Mouse (Mus musculus): ENCODE measurements at regions not wholly inside any gene's neighbourhood (a gene's known extent, or its start where the extent isn't known, plus 50 kb on each side); places are given as distances from the start of the nearest gene placed in this dataset.

DNA sequence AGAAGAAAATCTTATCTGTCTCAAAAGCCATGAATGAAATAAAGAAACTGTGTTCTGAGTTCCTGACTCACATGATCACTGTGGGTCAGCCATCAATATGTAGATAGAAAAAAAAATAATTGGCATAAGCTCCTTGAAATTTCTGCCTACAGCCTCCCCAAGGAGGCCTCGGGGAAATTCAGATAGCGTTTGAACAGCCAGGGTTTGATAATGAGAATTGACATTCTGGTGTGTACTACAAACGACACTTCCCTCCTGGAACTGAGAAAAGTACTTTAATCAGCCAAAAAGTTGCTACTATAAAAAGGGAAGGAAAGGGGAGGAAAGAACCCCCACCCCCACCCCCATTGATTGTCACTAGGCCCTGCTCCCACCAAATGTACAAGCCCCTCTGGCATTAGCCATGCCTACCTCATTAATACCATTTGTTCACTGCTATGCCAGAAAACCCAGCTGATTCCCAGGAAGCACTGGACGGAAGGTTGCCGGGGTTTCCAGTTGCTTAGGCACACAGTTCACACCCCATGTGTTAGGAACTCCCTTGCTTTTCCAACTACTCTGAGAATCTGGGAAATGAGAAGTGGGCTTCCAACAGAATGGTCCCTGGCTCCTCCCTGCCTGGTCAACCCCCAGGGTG is 78.4 kb upstream of the Klf7 start:
- DNase-seq (ENCODE audit: low spot score) = no peak
- Histone ChIP-seq H3K27ac (no peak overlapping the region), H3K4me3 (no peak overlapping the region), H3K4me1 (replicated peaks) (peaks cover 14% of the 10 kb centered on the region), H3K9me3 (peaks cover 7% of the 10 kb centered on the region; the same call in 1 of the 2 replicates), H3K36me3 (no peaks in the 10 kb centered on the region), H3K27me3 (ENCODE audit: insufficient read depth, poor library complexity, severe bottlenecking) (no peaks in the 10 kb centered on the region)
- 44% methylated on average over 5 of the region's 5 CpGs for WGBS

DNA sequence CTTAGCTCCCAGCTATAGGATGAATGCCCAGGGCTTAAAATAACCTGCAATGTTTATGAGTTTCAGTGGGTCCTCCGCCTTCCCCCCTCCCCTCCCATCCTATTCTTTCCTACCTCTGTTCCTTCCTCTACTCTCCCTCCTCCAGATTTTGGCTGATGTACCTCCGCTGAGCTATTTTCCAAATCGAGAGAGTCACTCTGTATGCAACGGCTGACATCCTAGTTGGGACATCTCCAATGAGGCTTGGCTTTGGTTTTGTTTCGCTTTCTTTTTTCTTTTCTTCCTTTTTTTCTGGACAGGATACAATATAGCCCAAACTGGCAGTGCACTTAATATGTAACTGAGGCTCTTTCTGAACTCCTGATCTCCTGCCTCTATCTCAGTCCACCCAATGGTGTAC is 76.7 kb upstream of the Klf7 start:
- no peaks in the 10 kb centered on the region for H3K27me3 ChIP-seq (ENCODE audit: insufficient read depth, poor library complexity, severe bottlenecking)
- WGBS = 90% methylated on average over 5 of the region's 5 CpGs
- H3K36me3 ChIP-seq = no peaks in the 10 kb centered on the region
- H3K27ac ChIP-seq = no peak overlapping the region
- DNase-seq (ENCODE audit: low spot score) = no peak
- no peaks in the 10 kb centered on the region for H3K9me3 ChIP-seq
- H3K4me3 ChIP-seq = no peak overlapping the region
- H3K4me1 ChIP-seq (replicated peaks) = peaks cover 16% of the 10 kb centered on the region

DNA sequence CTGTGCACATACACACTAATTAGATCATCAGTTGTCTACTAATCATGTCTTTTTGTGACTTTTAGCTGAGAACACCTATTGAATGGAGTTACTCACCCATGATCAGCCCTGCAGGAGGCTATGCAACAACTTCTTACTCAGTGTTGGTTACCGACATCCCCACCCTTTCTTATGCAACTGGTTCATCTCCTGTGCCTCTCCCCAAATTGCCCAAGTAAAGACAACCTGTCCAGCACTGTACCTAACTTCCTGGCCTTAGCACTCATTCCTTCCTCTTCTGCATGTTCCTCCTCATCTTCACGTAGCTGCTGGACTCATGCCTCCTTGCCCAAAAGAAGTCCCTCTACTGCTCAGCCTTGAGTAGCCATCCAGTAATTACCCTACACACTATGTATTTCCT is 76.2 kb upstream of the Klf7 start:
- WGBS = 58% methylated on average over 2 of the region's 2 CpGs
- Histone ChIP-seq H3K27ac (no peak overlapping the region), H3K27me3 (ENCODE audit: insufficient read depth, poor library complexity, severe bottlenecking) (no peaks in the 10 kb centered on the region), H3K36me3 (no peaks in the 10 kb centered on the region), H3K4me1 (replicated peaks) (peaks cover 21% of the 10 kb centered on the region), H3K9me3 (no peaks in the 10 kb centered on the region), H3K4me3 (no peak overlapping the region)
- no peak for DNase-seq (ENCODE audit: low spot score)

DNA sequence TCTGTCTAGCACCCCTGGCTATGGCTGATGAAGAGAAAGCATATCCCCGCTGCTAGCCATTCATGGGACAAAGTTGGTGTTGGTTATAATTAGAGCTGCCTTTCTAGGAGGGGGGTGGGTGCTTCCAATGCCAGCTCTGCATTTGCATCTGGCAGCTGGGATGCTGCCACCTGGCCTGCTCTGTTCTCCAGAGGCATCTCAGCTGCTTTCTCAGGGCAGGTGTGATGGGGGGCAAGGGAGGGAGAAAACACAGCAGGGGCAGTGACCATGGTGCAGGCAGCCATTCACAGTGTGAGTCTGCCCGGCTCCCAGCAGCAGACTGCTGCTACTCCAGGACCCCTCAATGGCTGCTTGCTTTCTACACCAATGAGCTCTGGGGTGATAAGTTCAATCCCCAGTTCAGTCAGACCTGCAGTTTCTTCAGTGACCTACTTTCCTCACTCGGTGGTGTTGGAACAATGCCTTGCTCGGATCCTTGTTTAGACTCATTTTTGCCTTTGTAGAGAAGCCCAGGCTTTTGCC is 73.9 kb upstream of the Klf7 start:
- no peak for DNase-seq (ENCODE audit: low spot score)
- Histone ChIP-seq H3K27ac (peak overlapping the region; percentile 57; the same call in 1 of the 2 replicates), H3K36me3 (no peaks in the 10 kb centered on the region), H3K4me1 (replicated peaks) (peaks cover 44% of the 10 kb centered on the region), H3K27me3 (ENCODE audit: insufficient read depth, poor library complexity, severe bottlenecking) (no peaks in the 10 kb centered on the region), H3K9me3 (no peaks in the 10 kb centered on the region), H3K4me3 (no peak overlapping the region)
- 23% methylated on average over 4 of the region's 4 CpGs for WGBS

DNA sequence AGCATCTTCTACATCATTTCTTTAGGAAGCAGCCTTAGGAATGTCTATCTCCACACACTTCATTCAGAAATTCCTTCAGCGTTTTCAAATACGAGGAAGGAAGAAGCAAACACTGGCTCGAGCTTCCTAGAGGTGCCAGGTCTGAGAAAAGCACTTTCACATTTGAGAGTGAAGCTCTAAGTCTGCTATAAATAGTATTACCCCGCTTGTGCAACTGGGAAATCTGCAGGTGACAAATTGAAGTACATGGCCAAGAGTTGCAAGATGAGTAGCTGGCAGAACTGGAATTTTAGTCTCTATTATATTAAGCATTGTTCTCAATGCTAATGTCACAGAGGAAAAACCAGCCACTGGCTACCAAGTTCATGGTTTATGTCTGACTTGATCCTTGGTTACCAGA is 73.2 kb upstream of the Klf7 start:
- no peak for DNase-seq (ENCODE audit: low spot score)
- Histone ChIP-seq H3K27me3 (ENCODE audit: insufficient read depth, poor library complexity, severe bottlenecking) (no peaks in the 10 kb centered on the region), H3K4me3 (no peak overlapping the region), H3K9me3 (no peaks in the 10 kb centered on the region), H3K27ac (no peak overlapping the region), H3K36me3 (no peaks in the 10 kb centered on the region), H3K4me1 (replicated peaks) (peaks cover 39% of the 10 kb centered on the region)
- 81% methylated on average over 4 of the region's 4 CpGs for WGBS

GRCm38 (mm10) chr1:64193150-64193838 is 71.2 kb upstream of the Klf7 start:
- Histone ChIP-seq H3K9me3 (no peaks in the 10 kb centered on the region), H3K27ac (peak overlapping the region; percentile 74), H3K4me3 (no peak overlapping the region), H3K27me3 (ENCODE audit: insufficient read depth, poor library complexity, severe bottlenecking) (no peaks in the 10 kb centered on the region), H3K4me1 (replicated peaks) (peaks cover 50% of the 10 kb centered on the region), H3K36me3 (no peaks in the 10 kb centered on the region)
- 54% methylated on average over 13 of the region's 13 CpGs for WGBS
- no peak for DNase-seq (ENCODE audit: low spot score)

- peaks cover 50% of the 10 kb centered on the region for H3K4me1 ChIP-seq (replicated peaks)
- H3K36me3 ChIP-seq = no peaks in the 10 kb centered on the region
- no peaks in the 10 kb centered on the region for H3K27me3 ChIP-seq (ENCODE audit: insufficient read depth, poor library complexity, severe bottlenecking)
- H3K9me3 ChIP-seq = no peaks in the 10 kb centered on the region
- H3K4me3 ChIP-seq = no peak overlapping the region
- peak overlapping the region; percentile 74 for H3K27ac ChIP-seq
- 90% methylated on average over 3 of the region's 3 CpGs for WGBS
- no peak for DNase-seq (ENCODE audit: low spot score)
Observed at GRCm38 (mm10) chr1:64192736-64193135, 70.7 kb upstream of the Klf7 start.

DNA sequence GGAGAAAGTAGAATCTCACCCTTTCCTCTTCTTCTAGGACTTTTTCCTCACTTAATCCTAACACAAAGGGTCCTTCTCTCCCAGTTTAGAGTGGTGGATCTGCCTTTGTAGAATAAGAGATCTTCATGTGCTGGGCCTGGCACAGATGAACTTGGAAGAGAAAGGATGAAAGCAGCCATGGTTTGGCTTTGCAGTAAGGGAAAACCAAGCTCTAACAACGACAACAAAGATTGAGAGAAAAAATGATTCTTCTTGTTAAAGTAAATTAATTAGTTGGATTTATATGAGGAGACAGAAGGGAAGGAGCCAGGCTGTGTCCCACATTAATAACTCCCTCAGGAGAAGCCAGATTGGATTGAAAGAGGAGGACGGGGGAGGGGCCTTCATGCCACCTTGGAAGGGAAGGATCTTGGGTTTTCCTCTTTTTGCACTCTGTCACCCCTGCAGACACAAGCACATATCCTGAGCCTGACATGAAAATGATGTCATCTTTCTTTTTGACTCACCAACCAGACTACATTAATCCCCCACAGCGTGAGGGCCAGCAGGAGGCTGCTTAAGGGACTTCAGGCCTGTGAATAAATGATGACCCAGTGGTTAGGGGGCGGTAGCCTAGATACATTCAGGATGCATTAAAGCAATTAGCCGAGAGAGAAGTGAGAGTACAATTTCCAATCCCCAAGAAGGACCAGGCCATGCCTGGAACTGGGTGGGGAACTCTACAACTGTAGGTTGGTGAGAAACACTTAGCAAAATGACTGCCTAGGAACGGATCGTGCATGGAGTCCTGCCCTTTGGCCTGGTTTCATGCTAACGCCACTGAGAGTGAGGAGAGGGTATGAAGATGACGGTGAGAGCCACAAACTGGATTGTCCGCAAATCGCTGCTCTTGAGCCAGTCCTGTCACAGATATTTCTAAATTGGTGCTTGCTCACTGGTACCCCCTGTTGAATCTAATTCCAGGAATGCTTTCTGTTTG is 69.4 kb upstream of the Klf7 start:
- Histone ChIP-seq H3K4me3 (no peak overlapping the region), H3K9me3 (no peaks in the 10 kb centered on the region), H3K27me3 (ENCODE audit: insufficient read depth, poor library complexity, severe bottlenecking) (no peaks in the 10 kb centered on the region), H3K27ac (peak overlapping the region; percentile 1; the same call in 1 of the 2 replicates), H3K36me3 (no peaks in the 10 kb centered on the region), H3K4me1 (replicated peaks) (peaks cover 50% of the 10 kb centered on the region)
- DNase-seq (ENCODE audit: low spot score) = no peak
- WGBS = 58% methylated on average over 11 of the region's 11 CpGs

GRCm38 (mm10) chr1:64190705-64191104 is 68.6 kb upstream of the Klf7 start:
- no peaks in the 10 kb centered on the region for H3K36me3 ChIP-seq
- 89% methylated on average over 4 of the region's 4 CpGs for WGBS
- no peaks in the 10 kb centered on the region; the same call in 1 of the 2 replicates for H3K9me3 ChIP-seq
- no peak overlapping the region for H3K27ac ChIP-seq
- no peaks in the 10 kb centered on the region for H3K27me3 ChIP-seq (ENCODE audit: insufficient read depth, poor library complexity, severe bottlenecking)
- no peak overlapping the region for H3K4me3 ChIP-seq
- H3K4me1 ChIP-seq (replicated peaks) = peaks cover 43% of the 10 kb centered on the region
- no peak for DNase-seq (ENCODE audit: low spot score)

- peak overlapping the region; percentile 56 for H3K27ac ChIP-seq
- H3K36me3 ChIP-seq = no peaks in the 10 kb centered on the region
- H3K27me3 ChIP-seq (ENCODE audit: insufficient read depth, poor library complexity, severe bottlenecking) = no peaks in the 10 kb centered on the region
- no peak overlapping the region for H3K4me3 ChIP-seq
- DNase-seq (ENCODE audit: low spot score) = no peak
- peaks cover 42% of the 10 kb centered on the region for H3K4me1 ChIP-seq (replicated peaks)
- 19% methylated on average over 5 of the region's 5 CpGs for WGBS
- no peaks in the 10 kb centered on the region; the same call in 1 of the 2 replicates for H3K9me3 ChIP-seq
Observed at GRCm38 (mm10) chr1:64190097-64190496, 68.0 kb upstream of the Klf7 start.

GRCm38 (mm10) chr1:64189471-64189870 is 67.4 kb upstream of the Klf7 start:
- Histone ChIP-seq H3K27me3 (ENCODE audit: insufficient read depth, poor library complexity, severe bottlenecking) (no peaks in the 10 kb centered on the region), H3K36me3 (no peaks in the 10 kb centered on the region), H3K27ac (0 out of 2 replicates have a peak overlapping the region, but pooled peaks have one; percentile 18), H3K9me3 (no peaks in the 10 kb centered on the region; the same call in 1 of the 2 replicates), H3K4me3 (no peak overlapping the region), H3K4me1 (replicated peaks) (peaks cover 42% of the 10 kb centered on the region)
- DNase-seq (ENCODE audit: low spot score) = no peak
- 42% methylated on average over 6 of the region's 6 CpGs for WGBS

DNA sequence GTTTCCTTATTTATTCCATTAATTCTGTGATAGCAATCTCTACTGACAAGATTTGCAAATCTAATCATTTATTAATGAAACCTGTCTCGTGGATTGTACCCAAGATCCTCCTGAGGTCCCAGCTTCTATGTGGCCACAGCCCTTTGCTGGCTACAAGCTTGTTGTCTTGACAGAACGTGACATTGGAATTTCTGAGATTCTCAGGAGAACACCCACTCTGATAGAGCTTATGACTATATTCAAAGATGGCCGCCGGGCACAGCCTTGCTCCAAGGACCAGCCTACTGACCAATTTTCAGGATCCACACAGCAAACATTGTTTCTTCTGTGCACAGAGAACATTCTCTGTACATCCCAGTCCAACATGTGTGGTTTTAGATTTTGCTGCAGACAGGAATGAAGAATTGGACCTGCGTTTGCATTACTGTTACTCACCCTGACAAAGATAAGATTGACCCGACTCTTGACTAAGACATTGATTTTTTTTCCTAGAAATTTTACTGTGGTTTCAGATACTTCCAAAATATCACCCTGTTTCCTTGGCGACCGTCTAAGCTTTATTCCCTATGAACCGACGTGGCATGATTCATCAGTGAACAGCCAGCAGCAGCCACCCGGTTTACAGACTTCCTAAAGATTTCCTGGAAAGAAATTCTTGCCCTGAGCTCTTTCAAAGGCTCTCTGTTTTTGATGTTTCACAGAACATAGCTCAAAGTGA is 65.9 kb upstream of the Klf7 start:
- no peak overlapping the region for H3K4me3 ChIP-seq
- WGBS = 89% methylated on average over 11 of the region's 11 CpGs
- H3K27me3 ChIP-seq (ENCODE audit: insufficient read depth, poor library complexity, severe bottlenecking) = no peaks in the 10 kb centered on the region
- no peak for DNase-seq (ENCODE audit: low spot score)
- H3K36me3 ChIP-seq = no peaks in the 10 kb centered on the region
- no peaks in the 10 kb centered on the region; the same call in 1 of the 2 replicates for H3K9me3 ChIP-seq
- no peak overlapping the region for H3K27ac ChIP-seq
- peaks cover 32% of the 10 kb centered on the region for H3K4me1 ChIP-seq (replicated peaks)

Measured in hindbrain, embryonic 10.5 days (tissue).